Mouse (Mus musculus): ENCODE measurements around the gene Hmgcl. TPM values are rescaled to one million over a fixed set of nuclear protein-coding genes. Genes with fewer than 3 reads are reported as not detected.
A peak's percentile ranks its signal among the peaks of the same experiment; 100 is the strongest.
"Not testable (repeated sequence)": the region's sequence is repeated elsewhere in the genome, so short reads cannot be mapped to it uniquely, and the experiment has no call there.

The Hmgcl gene
- polyA plus RNA-seq, 1 experiment: not detected

GRCm38 (mm10) chr4:135969070-135969750 lies 23.0 kb downstream of the Hmgcl start:
- 88% methylated on average over 13 of the region's 13 CpGs for WGBS
- Histone ChIP-seq H3K4me1 (ENCODE audit: control insufficient read depth, insufficient read depth, low read length) (peaks cover 30% of the 10 kb centered on the region), H3K4me3 (ENCODE audit: insufficient read depth, low read depth, low read length) (no peak overlapping the region), H3K27ac (ENCODE audit: insufficient read depth, low read depth, low read length) (no peak overlapping the region)
- TF ChIP-seq POLR2A (IDR thresholded peaks at IDR 0.05; ENCODE audit: insufficient read depth, low read depth, low read length) (0 out of 2 replicates have a peak, but pooled peaks have one; percentile 18), CTCF (IDR thresholded peaks at IDR 0.05; ENCODE audit: insufficient read depth, low read depth, low read length) (no peak)

DNA sequence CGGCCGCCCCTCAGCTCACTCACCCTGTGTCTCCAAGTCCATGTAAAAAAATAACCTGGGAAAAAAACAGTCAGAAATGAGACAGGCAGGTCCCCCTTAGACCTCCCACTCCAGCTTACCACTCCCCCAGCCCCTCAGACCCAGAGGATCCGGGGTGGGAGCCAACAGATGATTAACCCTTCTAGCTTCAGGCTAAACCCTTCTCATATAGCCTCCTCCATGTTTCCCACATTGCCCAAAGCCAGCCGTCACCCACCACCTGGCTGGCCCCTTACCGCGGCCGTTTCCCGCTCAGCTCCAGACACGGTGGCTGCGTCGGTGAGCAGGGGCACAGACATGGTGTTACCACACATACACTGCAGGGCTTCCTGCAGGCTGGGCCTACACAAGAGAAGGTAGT lies 24.3 kb downstream of the Hmgcl start:
- Histone ChIP-seq H3K4me3 (ENCODE audit: insufficient read depth, low read depth, low read length) (no peak overlapping the region), H3K4me1 (ENCODE audit: control insufficient read depth, insufficient read depth, low read length) (peaks cover 20% of the 10 kb centered on the region), H3K27ac (ENCODE audit: insufficient read depth, low read depth, low read length) (no peak overlapping the region)
- TF ChIP-seq POLR2A (IDR thresholded peaks at IDR 0.05; ENCODE audit: insufficient read depth, low read depth, low read length): no peak
- 84% methylated on average over 11 of the region's 11 CpGs for WGBS

DNA sequence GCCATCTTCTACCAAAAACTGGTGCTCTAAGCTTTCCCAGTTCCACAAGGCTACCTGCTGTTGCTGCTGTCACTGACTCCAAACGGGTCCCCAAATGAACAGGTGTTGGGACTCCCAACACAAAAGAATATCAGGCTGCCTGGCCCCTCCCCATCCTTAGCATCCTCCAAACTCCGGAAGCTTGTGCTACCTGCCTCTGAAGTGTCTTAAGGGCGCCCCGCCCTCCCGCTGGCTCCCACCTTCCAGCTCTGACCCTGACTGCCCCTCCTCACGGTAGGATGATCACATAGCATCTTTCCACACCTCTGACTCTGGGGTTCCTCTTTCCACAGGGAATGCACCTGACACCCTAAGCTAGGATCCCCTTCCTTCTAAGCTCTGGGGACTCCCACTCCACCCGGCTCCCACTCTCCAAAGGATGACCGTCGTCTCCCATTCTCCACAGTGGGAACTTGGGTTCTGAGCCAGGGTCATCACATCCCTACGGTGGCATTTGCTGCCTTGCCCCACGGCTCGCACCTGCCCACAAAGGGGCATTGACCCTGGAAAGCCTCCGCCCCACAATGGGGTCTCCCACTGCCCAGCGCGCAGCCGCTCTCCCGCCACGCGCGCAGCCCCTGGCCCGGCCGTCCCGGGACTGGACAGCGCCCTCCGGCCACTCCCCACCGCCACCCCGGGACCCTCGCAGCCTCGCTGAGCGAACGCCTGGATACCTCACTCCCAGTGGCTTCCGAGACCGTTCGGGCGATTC lies 25.7 kb downstream of the Hmgcl start:
- 1% methylated on average over 35 of the region's 35 CpGs for WGBS

DNA sequence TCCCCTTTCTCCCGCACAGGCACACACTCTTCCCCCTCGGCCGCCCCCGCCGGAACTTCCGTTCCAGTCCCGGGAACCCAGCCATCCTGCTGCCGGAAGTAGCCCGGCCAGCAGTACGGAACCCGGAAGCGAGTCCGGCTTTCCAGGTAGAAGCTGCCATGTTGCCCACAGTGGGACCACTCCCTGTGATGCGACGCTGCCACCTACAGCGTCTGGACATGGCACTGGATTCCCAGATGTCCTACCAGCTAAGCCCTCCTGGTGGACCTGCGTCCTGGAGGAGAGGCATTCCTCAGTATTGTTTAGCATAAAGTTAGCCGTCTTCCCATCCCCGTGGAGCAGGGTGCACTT lies 26.3 kb downstream of the Hmgcl start, which contains the start of gene Lypla2:
Lypla2 (minus strand) TSS at position 71 of the 351 bp plus-strand sequence.
- Histone ChIP-seq H3K4me1 (ENCODE audit: control insufficient read depth, insufficient read depth, low read length) (peaks cover 20% of the 10 kb centered on the region), H3K4me3 (ENCODE audit: insufficient read depth, low read depth, low read length) (peak within 1 kb of the TSS; percentile 84), H3K27ac (ENCODE audit: insufficient read depth, low read depth, low read length) (peak within 1 kb of the TSS; percentile 64)
- 1% methylated on average over 19 of the region's 19 CpGs for WGBS
- peak; percentile 76; the same call in 1 of the 2 replicates for TF ChIP-seq POLR2A (IDR thresholded peaks at IDR 0.05; ENCODE audit: insufficient read depth, low read depth, low read length)
- TF ChIP-seq CTCF (IDR thresholded peaks at IDR 0.05; ENCODE audit: insufficient read depth, low read depth, low read length): no peak

More for the DNA sequence above, 25.7 kb downstream of the Hmgcl start:
- Histone ChIP-seq H3K4me3 (ENCODE audit: insufficient read depth, low read depth, low read length) (peak overlapping the region; percentile 84), H3K4me1 (ENCODE audit: control insufficient read depth, insufficient read depth, low read length) (peaks cover 20% of the 10 kb centered on the region), H3K27ac (ENCODE audit: insufficient read depth, low read depth, low read length) (no peak overlapping the region)
- TF ChIP-seq CTCF (IDR thresholded peaks at IDR 0.05; ENCODE audit: insufficient read depth, low read depth, low read length) (no peak), POLR2A (IDR thresholded peaks at IDR 0.05; ENCODE audit: insufficient read depth, low read depth, low read length) (no peak; the same call in 1 of the 2 replicates)

- Histone ChIP-seq H3K4me3 (ENCODE audit: insufficient read depth, low read depth, low read length) (peak overlapping the region; percentile 84), H3K4me1 (ENCODE audit: control insufficient read depth, insufficient read depth, low read length) (peaks cover 20% of the 10 kb centered on the region), H3K27ac (ENCODE audit: insufficient read depth, low read depth, low read length) (peak overlapping the region; percentile 64)
- 45% methylated on average over 13 of the region's 13 CpGs for WGBS
- TF ChIP-seq POLR2A (IDR thresholded peaks at IDR 0.05; ENCODE audit: insufficient read depth, low read depth, low read length) (no peak), CTCF (IDR thresholded peaks at IDR 0.05; ENCODE audit: insufficient read depth, low read depth, low read length) (no peak)
Observed at GRCm38 (mm10) chr4:135972911-135973811, 26.9 kb downstream of the Hmgcl start.

DNA sequence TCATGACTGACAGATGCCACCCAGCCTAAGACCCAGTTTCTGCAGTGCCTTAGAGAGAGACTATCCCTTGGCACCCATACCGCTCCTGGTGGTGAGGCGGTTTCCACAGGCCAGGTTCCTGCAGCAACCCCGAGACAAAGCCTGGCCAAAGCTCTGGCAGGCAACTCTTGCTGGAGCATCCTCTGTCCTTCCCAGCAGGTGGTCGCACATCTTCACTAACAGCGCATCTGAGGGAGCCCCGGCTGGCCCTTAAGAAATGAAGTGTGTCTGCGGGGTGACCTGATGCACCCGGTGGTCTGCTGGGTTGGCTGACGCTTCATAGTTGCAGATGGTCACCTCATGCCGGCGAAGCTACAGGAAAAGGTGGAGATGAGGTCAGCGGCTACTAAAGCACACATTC lies 29.9 kb downstream of the Hmgcl start:
- H3K27ac ChIP-seq (ENCODE audit: insufficient read depth, low read depth, low read length): no peak overlapping the region
- 94% methylated on average over 12 of the region's 12 CpGs for WGBS
- peaks cover 8% of the 10 kb centered on the region for H3K4me1 ChIP-seq (ENCODE audit: control insufficient read depth, insufficient read depth, low read length)
- no peak for TF ChIP-seq CTCF (IDR thresholded peaks at IDR 0.05; ENCODE audit: insufficient read depth, low read depth, low read length)
- no peak for TF ChIP-seq POLR2A (IDR thresholded peaks at IDR 0.05; ENCODE audit: insufficient read depth, low read depth, low read length)
- no peak overlapping the region for H3K4me3 ChIP-seq (ENCODE audit: insufficient read depth, low read depth, low read length)

DNA sequence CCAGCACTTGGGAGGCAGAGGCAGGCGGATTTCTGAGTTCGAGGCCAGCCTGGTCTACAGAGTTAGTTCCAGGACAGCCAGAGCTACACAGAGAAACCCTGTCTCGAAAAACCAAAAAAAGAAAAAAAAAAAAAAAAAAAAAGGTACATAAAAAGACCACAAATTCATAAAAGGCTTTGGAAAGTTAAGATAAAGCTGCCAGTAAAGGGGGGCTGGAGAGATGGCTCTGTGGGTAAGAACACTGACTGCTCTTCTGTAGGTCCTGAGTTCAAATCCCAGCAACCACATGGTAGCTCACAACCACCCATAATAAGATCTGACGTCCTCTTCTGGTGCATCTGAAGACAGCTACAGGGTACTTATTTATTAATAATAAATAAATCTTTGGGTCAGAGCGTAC lies 34.0 kb downstream of the Hmgcl start:
- 91% methylated on average over 5 of the region's 5 CpGs for WGBS
- H3K27ac ChIP-seq (ENCODE audit: insufficient read depth, low read depth, low read length); H3K4me1 ChIP-seq (ENCODE audit: control insufficient read depth, insufficient read depth, low read length); H3K4me3 ChIP-seq (ENCODE audit: insufficient read depth, low read depth, low read length): not testable (repeated sequence)

GRCm38 (mm10) chr4:135981524-135982063 lies 35.3 kb downstream of the Hmgcl start:
- 29% methylated on average over 7 of the region's 7 CpGs for WGBS
- no peak for TF ChIP-seq POLR2A (IDR thresholded peaks at IDR 0.05; ENCODE audit: insufficient read depth, low read depth, low read length)
- no peak overlapping the region for H3K27ac ChIP-seq (ENCODE audit: insufficient read depth, low read depth, low read length)
- no peak overlapping the region for H3K4me3 ChIP-seq (ENCODE audit: insufficient read depth, low read depth, low read length)
- peaks cover 3% of the 10 kb centered on the region for H3K4me1 ChIP-seq (ENCODE audit: control insufficient read depth, insufficient read depth, low read length)

All from olfactory bulb, adult 2 months (tissue).